Mouse (Mus musculus) effector memory CD4-positive, alpha-beta T cell, adult 7 months (primary cell): ENCODE results near the gene Csnk2b. TPM values are rescaled to one million over a fixed set of nuclear protein-coding genes. Genes with fewer than 3 reads are reported as not detected.

Experiments
- polyA plus RNA-seq: library from polyadenylated mRNA; unstranded; fragments of 100-300 nt; shearing (Covaris generic); gene quantifications from one replicate; pipeline ENCODE4 v1.2.1, GENCODE M21; 2017

The Csnk2b gene
- polyA plus RNA-seq, result 223 TPM

DNA sequence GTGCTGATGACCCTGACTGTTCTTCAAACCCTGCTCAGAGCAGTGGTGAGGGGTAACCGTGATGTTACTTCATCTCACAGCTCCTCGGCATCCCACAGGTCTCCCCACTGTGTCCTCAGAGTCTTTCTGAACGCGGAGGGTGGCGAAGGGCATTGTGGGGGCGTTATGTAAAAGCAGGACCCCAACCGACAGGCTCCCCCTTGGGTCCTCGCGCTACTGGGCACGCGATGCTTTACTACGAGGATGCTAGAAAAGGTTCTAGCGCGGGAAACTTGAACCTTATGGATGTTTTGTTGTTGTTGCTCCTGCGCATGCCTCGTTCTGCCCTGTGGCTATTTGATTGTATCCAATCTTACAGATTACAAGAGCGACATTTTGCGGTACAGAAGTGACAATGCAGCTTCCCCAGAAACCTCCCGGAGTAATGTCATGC, at the start of gene Csnk2b:
Gene Csnk2b, minus strand, starts transcription at position 183 of the 433 bp plus-strand sequence.

GRCm38 (mm10) chr17:35164568-35165450, 43.0 kb upstream of the Csnk2b start, which contains the start of gene Prrc2a:
Gene Prrc2a (minus strand): TSS chr17:35164897.

GRCm38 (mm10) chr17:35134801-35135590, 13.1 kb upstream of the Csnk2b start, which contains the start of gene Bag6:
Gene Bag6 (plus strand): TSS chr17:35135178.

DNA sequence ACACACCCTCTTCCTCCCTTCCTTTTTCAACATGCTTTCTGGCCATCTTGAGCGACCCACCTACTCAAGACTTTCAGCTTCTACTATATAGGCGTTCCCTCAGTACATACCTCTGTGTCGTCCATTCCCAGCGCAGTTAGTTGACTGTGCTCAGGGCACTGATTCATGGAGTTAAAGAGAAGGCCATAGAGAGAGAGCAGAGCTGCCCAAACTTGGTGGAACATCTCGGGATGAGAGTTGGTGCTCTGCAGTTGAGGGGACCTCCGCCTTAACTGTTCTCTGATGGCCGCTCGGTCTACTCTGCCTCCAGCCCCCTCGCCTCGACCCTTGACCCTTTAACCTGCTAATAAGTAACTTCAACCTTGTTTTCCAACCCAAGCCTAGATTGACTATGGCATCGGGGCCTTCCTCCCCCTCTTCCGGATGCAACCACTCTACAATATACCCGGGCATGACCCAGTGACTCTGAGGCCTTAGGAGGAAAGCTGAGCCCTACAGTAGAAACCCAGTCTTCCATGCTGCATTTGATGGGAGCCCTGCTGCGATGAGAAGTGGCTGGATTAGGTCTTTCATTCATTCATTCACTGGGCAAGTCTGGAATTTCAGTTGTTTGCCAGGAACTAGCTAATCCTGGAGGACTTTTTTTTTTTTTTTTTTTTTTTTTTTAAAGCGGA, 9.8 kb upstream of the Csnk2b start, which contains the start of gene Apom:
Gene Apom, minus strand, starts transcription at position 551 of the 674 bp plus-strand sequence.

GRCm38 (mm10) chr17:35126206-35126611, 4.4 kb upstream of the Csnk2b start, which contains the start of gene D17H6S53E:
Gene D17H6S53E (plus strand): TSS chr17:35126373.

GRCm38 (mm10) chr17:35121143-35121799, 582 bp downstream of the Csnk2b start, which contains the start of gene Gpank1:
Gene Gpank1 (plus strand): TSS chr17:35121455.

DNA sequence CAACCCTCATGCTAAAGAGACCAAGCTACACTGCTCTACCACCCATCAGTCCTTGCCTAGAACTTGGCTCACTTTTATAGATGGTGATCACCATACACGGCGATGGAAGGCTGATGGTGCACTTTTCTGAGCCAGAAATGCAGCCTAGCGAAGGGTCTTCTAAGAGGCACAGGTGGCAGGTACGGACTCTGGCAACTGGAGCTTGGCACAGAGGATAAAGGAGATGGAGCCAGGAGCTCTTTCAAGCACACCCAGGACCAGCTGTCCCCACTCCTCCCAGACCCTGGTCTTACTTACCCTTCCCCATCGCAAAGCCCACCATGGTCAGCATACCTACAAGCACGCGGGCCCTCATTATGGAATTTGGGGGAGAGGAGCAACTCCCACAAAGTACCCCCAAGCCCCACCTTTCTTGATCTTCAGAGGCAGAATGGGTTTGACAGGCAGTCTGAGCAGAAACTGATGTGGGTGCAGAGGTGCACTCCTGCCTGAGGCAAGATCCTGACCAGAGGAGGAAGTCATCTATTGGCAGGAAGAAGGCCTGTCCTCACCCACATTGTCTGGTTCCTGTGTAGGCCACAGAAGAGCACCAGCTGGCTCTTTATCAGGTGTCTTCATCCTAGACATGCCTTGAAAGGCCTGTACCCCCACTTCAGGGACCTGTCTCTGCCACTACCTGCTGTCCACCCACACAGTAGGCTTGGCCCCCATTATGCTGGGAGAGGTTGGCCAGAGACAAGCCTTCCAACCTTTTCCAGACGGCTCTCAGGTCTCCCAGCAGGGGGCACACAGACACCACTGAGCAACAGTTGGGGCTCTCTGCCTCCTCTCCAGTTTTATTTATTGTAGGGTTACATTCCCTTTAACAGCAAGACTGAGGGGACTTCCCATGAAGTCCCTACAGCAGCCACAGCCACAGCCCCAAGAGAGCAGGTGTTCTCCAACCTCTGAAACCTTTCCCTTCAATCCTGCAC, 6.5 kb downstream of the Csnk2b start, which contains the start of gene Ly6g5b:
Gene Ly6g5b, minus strand, starts transcription at position 383 of the 974 bp plus-strand sequence.

GRCm38 (mm10) chr17:35108097-35108496, 13.8 kb downstream of the Csnk2b start, which contains the start of gene Ly6g5c:
Gene Ly6g5c (plus strand): TSS chr17:35108279.

GRCm38 (mm10) chr17:35088825-35089644, 32.8 kb downstream of the Csnk2b start, which contains the start of gene Abhd16a:
Gene Abhd16a (plus strand): TSS chr17:35089263.

GRCm38 (mm10) chr17:35085208-35085865, 36.5 kb downstream of the Csnk2b start, which contains the start of gene Ly6g6f:
Gene Ly6g6f (minus strand): TSS chr17:35085610.

DNA sequence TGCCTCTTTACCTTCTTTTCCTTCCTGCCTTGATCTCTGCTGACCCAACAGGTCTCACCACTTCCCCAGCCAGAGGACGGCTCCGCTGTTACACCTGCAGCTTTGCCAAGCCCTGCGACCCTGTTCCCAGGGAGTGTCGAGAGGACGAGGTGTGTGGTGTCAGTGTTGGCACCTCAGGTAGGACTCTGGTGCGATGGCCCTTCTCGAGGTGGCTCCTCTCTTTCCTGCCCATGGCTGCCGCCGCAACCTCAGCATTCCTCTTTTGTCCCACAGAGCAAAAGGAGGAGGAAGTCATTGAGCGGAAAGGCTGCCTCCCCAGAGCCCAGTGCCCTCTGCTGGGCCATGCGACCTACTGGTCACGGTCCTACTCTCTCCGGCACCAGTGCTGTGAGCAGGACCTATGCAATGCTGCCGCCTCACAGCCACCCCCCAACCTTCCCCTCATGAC, 44.0 kb downstream of the Csnk2b start, which contains the start of gene Ly6g6d:
Gene Ly6g6d, minus strand, starts transcription at position 280 of the 448 bp plus-strand sequence.

DNA sequence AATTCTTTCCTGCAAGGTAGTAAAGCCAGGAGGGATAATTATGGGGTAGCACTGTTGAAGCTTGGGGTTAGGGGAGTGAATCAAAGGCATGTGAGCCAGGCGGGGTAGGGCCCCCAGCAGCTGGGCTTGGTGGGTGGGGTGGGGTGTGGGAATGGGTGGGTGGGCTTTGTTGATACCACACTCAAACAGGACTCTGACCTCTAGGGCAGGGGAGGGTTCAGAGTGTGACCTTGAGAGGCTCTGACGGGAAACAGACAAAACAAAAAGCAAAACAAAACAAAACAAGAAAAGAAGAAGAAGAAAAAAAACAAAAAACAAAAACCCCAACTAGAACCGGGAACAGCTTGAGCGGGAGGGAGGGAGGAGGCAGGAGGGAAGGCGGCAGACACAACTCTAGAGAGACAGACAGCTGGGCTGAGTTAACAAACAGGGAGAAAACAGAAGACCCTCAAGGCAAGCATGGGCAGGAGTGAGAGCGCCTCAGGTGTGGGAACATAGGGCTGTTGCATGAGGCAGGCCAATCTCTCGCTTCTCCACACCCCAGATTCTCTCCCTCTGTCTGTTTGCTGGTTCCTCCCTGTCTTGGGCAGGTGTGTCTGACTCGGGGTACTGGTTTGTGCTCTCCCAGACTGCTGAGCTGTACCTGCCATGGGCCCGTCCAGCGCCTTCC, 45.2 kb downstream of the Csnk2b start, which contains the start of gene Ly6g6e:
Gene Ly6g6e, plus strand, starts transcription at position 396 of the 670 bp plus-strand sequence.

Other genes with a start within 250 kb of the Csnk2b start
- 0.38 TPM for gene Zbtb12, start 242.6 kb downstream of the Csnk2b start, polyA plus RNA-seq
- gene Gm20547, start 240.0 kb downstream of the Csnk2b start, polyA plus RNA-seq, result not detected
- gene C2, start 223.8 kb downstream of the Csnk2b start, polyA plus RNA-seq, result 1.4 TPM
- 55.0 TPM for gene Ehmt2, start 223.6 kb downstream of the Csnk2b start, polyA plus RNA-seq
- gene Slc44a4, start 207.6 kb downstream of the Csnk2b start, polyA plus RNA-seq, result not detected
- 63.5 TPM for gene Neu1, start 190.8 kb downstream of the Csnk2b start, polyA plus RNA-seq
- 1,521 TPM for gene Hspa1b, start 162.8 kb downstream of the Csnk2b start, polyA plus RNA-seq
- 90.8 TPM for gene Gm20481, start 152.1 kb downstream of the Csnk2b start, polyA plus RNA-seq
- 909 TPM for gene Hspa1a, start 149.9 kb downstream of the Csnk2b start, polyA plus RNA-seq
- gene Hspa1l, start 149.3 kb downstream of the Csnk2b start, polyA plus RNA-seq, result not detected
- gene Lsm2, start 140.2 kb downstream of the Csnk2b start, polyA plus RNA-seq, result 50.0 TPM
- 214 TPM for gene Vars, start 121.1 kb downstream of the Csnk2b start, polyA plus RNA-seq
- gene Vwa7, start 105.5 kb downstream of the Csnk2b start, polyA plus RNA-seq, result 0.37 TPM
- not detected for gene Sapcd1, start 94.0 kb downstream of the Csnk2b start, polyA plus RNA-seq
- 2.2 TPM for gene Msh5, start 75.3 kb downstream of the Csnk2b start, polyA plus RNA-seq
- gene Clic1, start 72.1 kb downstream of the Csnk2b start, polyA plus RNA-seq, result 334 TPM
- gene Ddah2, start 63.0 kb downstream of the Csnk2b start, polyA plus RNA-seq, result 0.85 TPM
- gene Ly6g6c, start 56.7 kb downstream of the Csnk2b start, polyA plus RNA-seq, result not detected
- gene Mpig6b, start 55.9 kb downstream of the Csnk2b start, polyA plus RNA-seq, result not detected
- not detected for gene Ly6g6e, start 45.2 kb downstream of the Csnk2b start, polyA plus RNA-seq
- not detected for gene Ly6g6d, start 44.0 kb downstream of the Csnk2b start, polyA plus RNA-seq
- not detected for gene Ly6g6f, start 36.4 kb downstream of the Csnk2b start, polyA plus RNA-seq
- gene Abhd16a, start 32.8 kb downstream of the Csnk2b start, polyA plus RNA-seq, result 79.3 TPM
- gene Ly6g5c, start 13.8 kb downstream of the Csnk2b start, polyA plus RNA-seq, result not detected
- 1.8 TPM for gene Ly6g5b, start 6.6 kb downstream of the Csnk2b start, polyA plus RNA-seq
- gene Gpank1, start 598 bp downstream of the Csnk2b start, polyA plus RNA-seq, result 65.3 TPM
- 1.7 TPM for gene D17H6S53E, start 4.3 kb upstream of the Csnk2b start, polyA plus RNA-seq
- not detected for gene Apom, start 10.0 kb upstream of the Csnk2b start, polyA plus RNA-seq
- 56.5 TPM for gene Bag6, start 13.1 kb upstream of the Csnk2b start, polyA plus RNA-seq
- 24.5 TPM for gene Prrc2a, start 42.8 kb upstream of the Csnk2b start, polyA plus RNA-seq
- gene Aif1, start 54.0 kb upstream of the Csnk2b start, polyA plus RNA-seq, result not detected
- 4.4 TPM for gene Lst1, start 66.4 kb upstream of the Csnk2b start, polyA plus RNA-seq
- 1,113 TPM for gene Ltb, start 72.4 kb upstream of the Csnk2b start, polyA plus RNA-seq
- 156 TPM for gene Tnf, start 80.0 kb upstream of the Csnk2b start, polyA plus RNA-seq
- 55.4 TPM for gene Lta, start 83.3 kb upstream of the Csnk2b start, polyA plus RNA-seq
- not detected for gene Gm16181, start 98.8 kb upstream of the Csnk2b start, polyA plus RNA-seq
- gene Atp6v1g2, start 111.6 kb upstream of the Csnk2b start, polyA plus RNA-seq, result 4.8 TPM
- 15.0 TPM for gene Nfkbil1, start 113.7 kb upstream of the Csnk2b start, polyA plus RNA-seq
- gene Ddx39b, start 119.7 kb upstream of the Csnk2b start, polyA plus RNA-seq, result 149 TPM
- gene H2-D1, start 140.7 kb upstream of the Csnk2b start, polyA plus RNA-seq, result 6,702 TPM
- 0.89 TPM for gene H2-Q1, start 198.4 kb upstream of the Csnk2b start, polyA plus RNA-seq
- gene H2-Q2, start 220.2 kb upstream of the Csnk2b start, polyA plus RNA-seq, result 19.2 TPM